Mouse (Mus musculus) erythroblast, embryonic 14.5 days (primary cell): ENCODE measurements at regions not wholly inside any gene's neighbourhood (a gene's known extent, or its start where the extent isn't known, plus 50 kb on each side); places are given as distances from the start of the nearest gene placed in this dataset.

Experiments
- H3K27me3 ChIP-seq: 2 replicates; pipeline ENCODE4 v1.6.1; 2012; ENCODE audit warnings: inconsistent platforms; ENCODE audit not compliant: control insufficient read depth
- H3K36me3 ChIP-seq: 2 replicates; pipeline ENCODE4 v1.6.1; 2012; ENCODE audit warnings: mild to moderate bottlenecking, inconsistent platforms; ENCODE audit not compliant: control insufficient read depth
- H3K4me1 ChIP-seq: 2 replicates; pipeline ENCODE4 v1.6.1; 2012; ENCODE audit warnings: inconsistent platforms; ENCODE audit not compliant: control insufficient read depth
- H3K4me3 ChIP-seq: replicated peaks from 2 replicates; pipeline ENCODE3; 2012; ENCODE audit warnings: moderate library complexity, mild to moderate bottlenecking, inconsistent platforms
- H3K9me3 ChIP-seq: 2 replicates; pipeline ENCODE4 v1.6.1; 2012; ENCODE audit warnings: low read length, inconsistent platforms, mixed read lengths; ENCODE audit not compliant: control insufficient read depth
- GATA1 ChIP-seq: IDR thresholded peaks from 2 replicates; pipeline ENCODE4 v1.6.1; 2012; ENCODE audit warnings: low read length, inconsistent platforms, mixed read lengths
- TAL1 ChIP-seq: IDR thresholded peaks from 3 replicates; pipeline ENCODE4 v1.6.1; 2012; ENCODE audit warnings: low read length, inconsistent platforms, mixed read lengths

- Histone ChIP-seq H3K4me1 (peaks cover 6% of the 10 kb centered on the region), H3K9me3 (no peaks in the 10 kb centered on the region), H3K27me3 (no peaks in the 10 kb centered on the region), H3K4me3 (no peak overlapping the region), H3K36me3 (no peaks in the 10 kb centered on the region)
- TF ChIP-seq GATA1 (no peak), TAL1 (no peak)
These were observed 165.4 kb downstream of the Cd47 start for GRCm38 (mm10) chr16:49965528-49966250.

DNA sequence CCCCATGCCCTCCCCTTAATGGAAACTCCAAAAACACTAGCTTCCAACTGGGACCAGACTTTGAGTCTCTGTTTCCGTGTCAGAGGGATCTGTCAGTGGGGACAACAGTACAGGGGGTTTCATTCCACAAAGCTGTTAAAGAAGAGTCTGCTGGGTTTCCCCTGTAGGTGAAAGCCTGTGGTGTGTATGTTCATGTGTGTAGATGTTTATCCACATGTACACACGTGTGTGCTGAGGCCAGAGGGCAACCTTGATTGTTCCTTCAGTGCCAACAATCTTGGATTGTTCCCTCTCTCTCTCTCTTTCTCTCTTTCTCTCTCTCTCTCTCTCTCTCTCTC, 165.9 kb downstream of the Cd47 start:
- Histone ChIP-seq H3K9me3 (no peaks in the 10 kb centered on the region), H3K27me3 (no peaks in the 10 kb centered on the region), H3K4me1 (peaks cover 6% of the 10 kb centered on the region), H3K4me3 (no peak overlapping the region), H3K36me3 (no peaks in the 10 kb centered on the region)
- TF ChIP-seq GATA1 (no peak), TAL1 (no peak)

- H3K36me3 ChIP-seq, result no peaks in the 10 kb centered on the region
- no peaks in the 10 kb centered on the region for H3K9me3 ChIP-seq
- H3K27me3 ChIP-seq, result no peaks in the 10 kb centered on the region
- H3K4me3 ChIP-seq, result no peak overlapping the region
- TF ChIP-seq TAL1, result no peak
- H3K4me1 ChIP-seq, result peaks cover 6% of the 10 kb centered on the region
These were observed 166.8 kb downstream of the Cd47 start for GRCm38 (mm10) chr16:49967110-49967509.

DNA sequence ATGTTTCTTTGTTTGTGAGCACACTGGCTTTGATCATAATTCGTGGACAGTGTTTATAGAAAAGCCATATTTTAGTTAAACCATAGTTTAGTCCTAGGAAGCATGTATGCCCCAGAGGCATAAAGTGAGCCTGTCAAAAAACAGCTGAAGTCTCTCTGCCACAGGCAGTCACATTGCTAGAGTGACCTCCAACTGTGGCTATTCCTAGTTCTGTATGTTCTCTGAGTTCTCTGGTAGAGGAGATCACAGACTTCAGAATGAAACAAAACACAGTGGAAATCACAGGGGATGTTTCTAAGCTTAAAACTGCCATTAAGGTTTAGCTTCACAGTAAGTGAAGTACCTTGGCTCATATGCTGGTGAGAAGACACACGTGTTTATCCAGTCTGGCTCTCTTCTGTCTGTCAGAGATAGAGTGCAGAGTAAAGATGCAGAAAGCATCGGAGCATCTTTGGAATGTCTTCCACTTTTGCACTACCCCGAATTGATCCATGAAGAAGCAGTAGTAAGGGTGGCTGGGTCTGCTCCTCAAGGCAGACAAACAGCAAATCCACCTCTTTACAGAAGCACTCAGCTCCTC, 168.0 kb downstream of the Cd47 start:
- Histone ChIP-seq H3K4me1 (peaks cover 6% of the 10 kb centered on the region), H3K27me3 (no peaks in the 10 kb centered on the region), H3K9me3 (no peaks in the 10 kb centered on the region), H3K36me3 (no peaks in the 10 kb centered on the region), H3K4me3 (no peak overlapping the region)
- no peak for TF ChIP-seq TAL1
- TF ChIP-seq GATA1, result no peak

GRCm38 (mm10) chr16:49969035-49969434, 168.7 kb downstream of the Cd47 start:
- Histone ChIP-seq H3K36me3 (no peaks in the 10 kb centered on the region), H3K4me3 (no peak overlapping the region), H3K4me1 (peaks cover 6% of the 10 kb centered on the region), H3K27me3 (no peaks in the 10 kb centered on the region), H3K9me3 (no peaks in the 10 kb centered on the region)
- TF ChIP-seq GATA1, result no peak
- no peak for TF ChIP-seq TAL1

DNA sequence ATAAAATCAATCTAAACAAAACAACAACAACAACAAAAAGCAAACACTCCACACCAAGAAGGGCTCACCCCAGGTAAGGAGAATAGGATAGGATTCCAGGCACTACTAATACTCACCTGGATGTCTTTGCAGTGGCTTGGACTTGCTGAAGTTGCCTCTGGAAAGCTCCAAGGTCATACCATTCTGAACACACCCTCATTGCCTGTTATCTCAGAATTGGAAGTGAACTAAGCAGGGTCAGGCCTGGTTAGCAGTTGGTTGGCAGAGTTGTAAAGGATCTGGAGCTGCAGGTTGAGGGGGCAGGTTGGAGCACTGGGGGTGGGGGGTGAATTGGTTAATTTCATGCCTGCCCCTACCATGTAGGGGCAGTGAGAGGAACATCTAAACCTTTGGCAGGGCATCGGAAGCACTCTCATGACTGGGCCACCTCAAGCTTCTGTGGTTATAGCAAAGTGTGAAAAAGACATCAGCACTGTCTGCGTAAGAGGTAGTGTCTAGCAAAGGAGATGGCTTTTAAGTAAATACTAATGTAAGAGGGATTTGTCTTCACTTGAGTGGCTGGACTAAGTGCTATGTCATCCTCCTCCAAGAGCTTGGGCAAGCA, 169.5 kb downstream of the Cd47 start:
- H3K27me3 ChIP-seq, result no peaks in the 10 kb centered on the region
- no peaks in the 10 kb centered on the region; the same call in 1 of the 2 replicates for H3K4me1 ChIP-seq
- TF ChIP-seq TAL1 (no peak), GATA1 (no peak)
- H3K4me3 ChIP-seq, result no peak overlapping the region
- no peaks in the 10 kb centered on the region for H3K9me3 ChIP-seq
- no peaks in the 10 kb centered on the region for H3K36me3 ChIP-seq

DNA sequence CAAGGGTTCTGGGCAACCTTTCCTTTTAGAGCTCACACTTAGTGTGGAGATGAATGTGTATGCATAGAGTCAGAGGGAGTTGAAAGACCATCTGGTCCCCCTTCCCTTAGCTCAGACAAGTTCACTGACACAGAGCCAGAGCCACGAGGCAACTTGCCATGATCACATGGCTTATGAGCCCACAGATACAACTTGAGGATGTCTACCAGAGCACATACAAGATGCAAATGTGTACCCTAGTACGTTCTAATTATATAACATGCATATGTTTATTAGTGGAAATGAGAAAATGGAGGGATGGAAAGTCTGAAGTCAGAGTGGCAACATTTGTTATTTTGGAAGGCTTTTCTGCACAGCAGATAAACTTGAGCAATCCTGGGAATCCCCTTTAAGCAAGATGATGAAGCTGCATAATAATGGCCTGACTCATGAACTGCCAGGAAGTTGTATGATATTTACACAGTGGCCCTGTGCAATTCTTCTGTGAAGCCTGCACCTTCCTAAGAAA, 170.0 kb downstream of the Cd47 start:
- H3K36me3 ChIP-seq, result no peaks in the 10 kb centered on the region
- no peaks in the 10 kb centered on the region for H3K4me1 ChIP-seq
- no peaks in the 10 kb centered on the region for H3K9me3 ChIP-seq
- H3K4me3 ChIP-seq, result no peak overlapping the region
- no peak for TF ChIP-seq TAL1
- TF ChIP-seq GATA1, result no peak
- no peaks in the 10 kb centered on the region for H3K27me3 ChIP-seq

DNA sequence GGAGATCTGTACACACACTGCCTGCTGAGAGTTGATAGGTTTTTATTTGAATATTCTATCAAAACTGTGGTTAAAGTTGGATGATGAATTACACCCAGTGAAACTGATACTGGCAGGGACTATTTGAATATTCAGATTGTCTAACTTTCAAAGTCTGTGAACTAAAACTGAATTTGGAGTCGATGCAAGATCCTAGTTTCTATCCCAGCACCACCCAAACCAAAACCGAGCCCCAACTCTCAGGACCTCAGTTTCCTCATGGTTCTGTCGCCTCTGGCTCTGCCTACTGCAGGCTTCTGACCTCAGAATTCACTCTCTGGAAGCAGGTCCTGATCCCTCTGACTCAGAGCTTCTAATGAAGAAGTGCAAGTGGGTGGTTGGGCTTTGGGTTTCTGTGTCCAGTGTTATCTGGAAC, 170.8 kb downstream of the Cd47 start:
- TF ChIP-seq TAL1 (no peak), GATA1 (no peak)
- no peaks in the 10 kb centered on the region for H3K36me3 ChIP-seq
- H3K4me3 ChIP-seq, result no peak overlapping the region
- H3K9me3 ChIP-seq, result no peaks in the 10 kb centered on the region
- no peaks in the 10 kb centered on the region for H3K27me3 ChIP-seq
- H3K4me1 ChIP-seq, result no peaks in the 10 kb centered on the region

- Histone ChIP-seq H3K27me3 (no peaks in the 10 kb centered on the region), H3K36me3 (no peaks in the 10 kb centered on the region), H3K4me3 (no peak overlapping the region), H3K9me3 (no peaks in the 10 kb centered on the region), H3K4me1 (no peaks in the 10 kb centered on the region)
- TF ChIP-seq GATA1 (no peak), TAL1 (no peak)
These were observed 176.9 kb downstream of the Cd47 start for GRCm38 (mm10) chr16:49977276-49977675.
